Mouse (Mus musculus) bone marrow, adult 2 months (tissue): ENCODE data around the gene Slc36a4. TPM values are rescaled to one million over a fixed set of nuclear protein-coding genes. Genes with fewer than 3 reads are reported as not detected.

Experiments used
- H3K27ac ChIP-seq: fragments of 200-500 bp; 2 replicates; pipeline ENCODE4 v1.5.1; 2012; ENCODE audit warnings: low read depth, mild to moderate bottlenecking, control low read depth, inconsistent platforms, low read length; ENCODE audit not compliant: control insufficient read depth, poor library complexity, insufficient read depth
- H3K4me1 ChIP-seq: fragments of 200-500 bp; 2 replicates; pipeline ENCODE4 v1.6.1; 2011; ENCODE audit warnings: low read length; ENCODE audit not compliant: control insufficient read depth, insufficient read depth
- H3K4me3 ChIP-seq: fragments of 200-500 bp; replicated peaks from 2 replicates; pipeline ENCODE3; 2011; ENCODE audit warnings: mild to moderate bottlenecking, low read depth, low read length, control low read depth; ENCODE audit not compliant: control insufficient read depth
- CTCF ChIP-seq: fragments of 200-500 bp; IDR thresholded peaks from 2 replicates; pipeline ENCODE4 v1.5.1; 2011; ENCODE audit warnings: low read length, control low read depth; ENCODE audit not compliant: control insufficient read depth, insufficient read depth
- POLR2A ChIP-seq: fragments of 200-500 bp; IDR thresholded peaks from 2 replicates; pipeline ENCODE4 v1.6.1; 2011; ENCODE audit warnings: low read depth, mild to moderate bottlenecking, control low read depth, low read length, borderline replicate concordance; ENCODE audit not compliant: control insufficient read depth
- WGBS: fragments of 180-500 bp; shearing (Covaris S2); methylation state at CpG from one replicate; pipeline ENCODE4 v1.1.7; 2018; 5-methylcytosine and 5-hydroxymethylcytosine counted together
- polyA plus RNA-seq: library from polyadenylated mRNA; stranded (reverse); fragments of >200 nt; gene quantifications from 2 replicates; pipeline ENCODE4 v1.2.4, GENCODE M21; 2011; ENCODE audit warnings: low replicate concordance; ENCODE audit not compliant: missing spikeins, insufficient read depth, insufficient read length

The Slc36a4 gene
- polyA plus RNA-seq, 1 experiment, result 1.3 TPM

DNA sequence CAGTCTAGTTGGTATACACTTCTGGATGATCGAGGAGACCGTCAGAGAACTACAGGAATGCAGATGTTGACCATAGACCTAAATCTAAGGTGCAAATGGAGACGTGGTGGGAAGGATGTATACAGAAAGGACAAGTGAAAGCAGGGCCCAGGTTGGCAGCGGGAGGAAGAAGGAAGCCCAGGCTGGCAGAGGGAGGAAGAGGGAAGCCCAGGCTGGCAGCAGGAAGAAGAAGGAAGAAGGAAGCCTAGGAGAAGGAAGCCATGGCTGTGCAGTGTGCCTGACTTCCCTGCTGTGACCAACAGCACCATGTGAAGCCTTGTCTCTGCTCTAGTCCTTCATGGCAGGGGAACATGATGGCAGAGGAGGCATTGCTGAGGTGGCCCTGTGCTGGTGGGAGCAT, 7.8 kb downstream of the Slc36a4 start:
- WGBS, result 60% methylated on average over 4 of the region's 4 CpGs
- H3K4me1 ChIP-seq, result no peaks in the 10 kb centered on the region; the same call in 1 of the 2 replicates
- no peak overlapping the region for H3K4me3 ChIP-seq
- H3K27ac ChIP-seq, result no peak overlapping the region
- TF ChIP-seq POLR2A, result no peak
- TF ChIP-seq CTCF, result no peak

DNA sequence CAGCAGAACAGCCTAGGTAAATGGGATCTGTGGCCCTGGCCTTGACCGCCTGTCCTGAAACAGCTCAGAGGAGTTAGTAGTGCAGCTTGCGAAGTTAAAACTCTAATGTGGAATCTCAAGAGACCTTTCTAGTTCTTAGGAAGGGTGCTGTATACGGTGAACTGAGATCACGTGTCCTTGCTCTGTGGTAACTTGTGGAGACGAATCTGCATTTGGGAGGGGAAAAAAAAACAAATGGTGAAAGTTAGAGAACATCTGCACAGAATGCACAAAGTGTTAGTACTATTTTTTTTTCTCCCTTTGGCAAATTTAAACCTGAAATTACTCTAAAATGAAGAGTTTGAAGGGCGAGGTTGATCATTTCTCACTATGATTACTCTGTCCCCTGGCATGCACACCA, 8.8 kb downstream of the Slc36a4 start:
- WGBS, result 81% methylated on average over 6 of the region's 6 CpGs
- no peaks in the 10 kb centered on the region; the same call in 1 of the 2 replicates for H3K4me1 ChIP-seq
- TF ChIP-seq POLR2A (no peak), CTCF (no peak)
- no peak overlapping the region for H3K4me3 ChIP-seq
- H3K27ac ChIP-seq, result no peak overlapping the region

DNA sequence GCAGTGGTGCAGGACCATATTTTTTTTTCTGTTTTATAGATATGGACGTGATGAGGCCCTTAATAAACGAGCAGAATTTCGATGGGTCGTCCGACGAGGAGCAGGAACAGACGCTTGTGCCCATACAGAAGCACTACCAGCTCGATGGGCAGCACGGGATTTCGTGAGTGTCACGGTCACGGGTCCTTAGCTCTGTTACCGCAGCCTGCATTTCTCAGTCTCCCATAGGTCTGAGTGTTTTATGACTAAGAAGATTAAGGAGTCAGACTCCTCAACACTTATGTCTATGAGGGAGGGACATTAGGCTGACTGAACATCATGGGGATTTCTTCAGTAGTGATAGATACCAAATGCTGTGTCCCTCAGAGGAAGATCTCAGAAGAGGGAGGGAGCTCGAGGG, 10.1 kb downstream of the Slc36a4 start:
- Histone ChIP-seq H3K27ac (no peak overlapping the region), H3K4me3 (no peak overlapping the region), H3K4me1 (no peaks in the 10 kb centered on the region; the same call in 1 of the 2 replicates)
- TF ChIP-seq CTCF (no peak), POLR2A (no peak)
- WGBS, result 86% methylated on average over 14 of the region's 14 CpGs

DNA sequence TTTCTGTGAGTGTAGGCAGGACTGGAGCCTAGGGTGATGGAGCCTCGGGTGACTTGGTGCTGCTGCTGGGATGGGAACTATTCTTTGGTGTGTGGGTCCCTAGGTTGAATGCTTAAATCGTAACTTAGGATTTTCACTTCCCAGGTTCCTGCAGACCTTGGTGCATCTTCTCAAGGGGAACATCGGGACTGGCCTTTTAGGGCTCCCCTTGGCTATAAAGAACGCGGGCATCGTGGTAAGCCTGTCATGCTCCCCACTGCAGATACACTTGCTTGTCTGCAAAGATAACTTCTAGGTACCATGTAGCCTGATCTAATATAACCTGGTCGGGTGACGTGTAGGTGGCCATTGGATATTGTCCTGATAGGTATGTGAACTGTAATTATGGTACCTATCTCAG, 11.0 kb downstream of the Slc36a4 start:
- TF ChIP-seq POLR2A, result no peak
- no peak for TF ChIP-seq CTCF
- H3K4me3 ChIP-seq, result no peak overlapping the region
- 83% methylated on average over 8 of the region's 8 CpGs for WGBS
- no peak overlapping the region for H3K27ac ChIP-seq
- no peaks in the 10 kb centered on the region for H3K4me1 ChIP-seq

DNA sequence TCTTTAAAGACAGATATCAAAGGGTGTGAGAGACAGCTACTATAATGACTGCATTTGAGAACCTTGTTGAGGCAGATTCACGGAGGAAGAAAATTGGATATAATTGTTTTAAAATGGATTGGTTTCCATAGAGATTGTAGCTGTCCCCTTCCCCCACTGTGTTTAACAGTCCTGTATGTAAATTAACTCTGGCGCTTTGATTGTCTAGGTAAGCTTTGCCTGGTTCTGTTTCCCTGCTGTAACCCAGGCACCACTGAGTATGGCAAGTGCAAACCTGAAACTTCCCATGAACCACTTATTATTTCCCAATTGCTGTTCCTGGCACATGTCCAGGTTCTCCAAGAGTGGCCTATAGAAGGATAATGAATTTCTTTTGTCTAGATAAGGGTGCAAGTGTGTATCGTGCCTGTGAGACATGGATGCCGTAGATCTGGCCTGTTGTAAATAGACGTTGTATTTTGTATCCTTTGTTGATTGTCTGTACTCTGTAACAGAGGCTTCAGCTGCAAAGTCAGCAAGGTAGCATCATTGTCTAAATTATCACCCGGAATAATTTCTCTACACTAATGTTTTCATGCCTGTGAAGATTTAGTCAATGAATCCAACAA, 11.8 kb downstream of the Slc36a4 start:
- H3K4me1 ChIP-seq, result no peaks in the 10 kb centered on the region
- no peak overlapping the region for H3K4me3 ChIP-seq
- WGBS, result 83% methylated on average over 6 of the region's 6 CpGs
- no peak overlapping the region for H3K27ac ChIP-seq
- TF ChIP-seq CTCF (no peak), POLR2A (no peak)

DNA sequence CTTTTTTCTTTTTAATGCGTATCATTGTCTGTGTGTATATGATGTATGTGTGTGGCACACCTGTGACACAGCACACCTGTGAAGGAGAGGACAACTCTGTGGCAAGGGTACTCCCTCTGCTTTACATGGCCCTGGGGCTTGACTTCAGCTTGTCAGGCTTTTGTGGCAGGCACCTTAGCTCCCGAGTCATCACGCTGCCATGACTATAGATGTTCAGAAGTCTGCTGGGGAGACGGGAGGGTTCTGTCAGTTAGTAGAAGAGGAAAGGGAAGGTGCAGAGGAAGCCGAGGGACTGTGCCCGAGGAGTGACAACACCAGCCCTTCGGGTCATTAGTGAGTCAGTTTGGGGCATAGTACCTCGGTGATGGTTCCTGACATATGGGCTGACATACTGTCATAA, 13.0 kb downstream of the Slc36a4 start:
- TF ChIP-seq POLR2A (no peak), CTCF (no peak)
- H3K4me3 ChIP-seq, result no peak overlapping the region
- no peaks in the 10 kb centered on the region for H3K4me1 ChIP-seq
- no peak overlapping the region for H3K27ac ChIP-seq
- WGBS, result 64% methylated on average over 8 of the region's 8 CpGs

DNA sequence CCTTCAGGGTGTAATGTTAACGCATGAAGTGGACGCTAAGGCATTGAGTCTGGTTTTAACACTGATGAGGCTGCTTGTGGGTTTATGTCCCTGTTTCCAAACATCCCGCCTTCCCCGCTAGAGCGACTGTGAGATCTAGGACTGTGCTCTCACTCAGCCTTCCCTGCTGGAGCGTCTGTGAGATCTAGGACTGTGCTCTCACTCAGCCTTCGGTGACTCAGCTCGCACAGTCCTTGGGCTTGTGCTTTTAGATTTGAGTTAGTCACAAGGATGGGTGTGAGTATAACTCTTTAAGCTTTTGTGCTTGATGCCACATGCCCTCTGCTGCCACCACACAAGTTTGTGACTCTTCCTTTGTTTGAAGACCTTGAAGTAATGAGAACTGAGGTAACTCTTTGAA, 17.6 kb downstream of the Slc36a4 start:
- no peak for TF ChIP-seq CTCF
- H3K4me1 ChIP-seq, result no peaks in the 10 kb centered on the region
- H3K27ac ChIP-seq, result no peak overlapping the region
- H3K4me3 ChIP-seq, result no peak overlapping the region
- 87% methylated on average over 8 of the region's 8 CpGs for WGBS

DNA sequence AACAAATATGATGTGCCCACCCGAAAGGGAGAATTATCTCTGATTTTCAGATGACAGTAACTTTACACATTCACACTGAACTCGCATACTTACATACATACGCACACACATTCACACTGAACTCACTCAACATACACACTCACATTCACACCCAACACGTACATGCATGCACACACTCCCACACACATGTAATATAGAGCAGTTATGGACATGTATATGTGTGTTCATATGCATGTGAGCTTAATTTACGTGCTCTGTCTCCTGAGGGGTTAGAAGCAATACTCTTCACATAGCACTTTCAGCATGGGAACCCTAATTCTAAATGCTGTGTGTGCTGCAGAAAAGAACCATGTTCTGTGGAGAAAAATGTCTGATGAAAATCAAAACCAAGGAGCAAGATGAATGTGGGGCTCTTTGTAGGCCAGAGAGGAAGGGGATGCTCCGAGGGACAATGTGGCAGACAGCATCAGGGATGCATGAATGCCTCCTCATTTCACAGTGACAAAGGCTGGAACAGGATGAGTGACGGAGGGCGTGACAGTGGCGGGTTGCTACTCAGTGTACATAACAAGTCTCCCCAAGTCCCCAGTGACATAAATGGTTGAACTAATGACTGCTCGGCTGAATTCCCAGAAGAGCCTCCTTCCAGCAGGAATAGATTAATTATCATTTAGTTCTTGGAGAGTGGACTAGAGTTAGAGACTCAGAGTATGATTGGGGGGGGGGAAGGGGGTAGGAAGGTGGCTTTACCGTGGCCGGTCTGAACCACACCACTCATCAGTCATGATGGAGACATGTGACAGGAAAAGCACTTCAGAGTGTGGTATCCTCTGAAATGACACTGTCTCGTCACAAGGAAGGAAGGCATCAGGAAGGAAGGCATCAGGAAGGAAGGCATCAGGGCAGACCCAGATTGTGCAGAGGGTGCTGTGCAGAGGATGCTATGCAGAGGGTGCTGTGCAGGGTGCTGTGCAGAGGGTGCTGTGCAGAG, 22.5 kb downstream of the Slc36a4 start:
- Histone ChIP-seq H3K27ac (no peak overlapping the region), H3K4me3 (no peak overlapping the region), H3K4me1 (no peaks in the 10 kb centered on the region)
- 68% methylated on average over 13 of the region's 13 CpGs for WGBS
- TF ChIP-seq POLR2A (no peak), CTCF (no peak)
